Mouse (Mus musculus): ENCODE data around the gene Atp23.
"Not testable (repeated sequence)": the region's sequence is repeated elsewhere in the genome, so short reads cannot be mapped to it uniquely, and the experiment has no call there.

The Atp23 gene

GRCm38 (mm10) chr10:126906811-126907210 lies 5.7 kb upstream of the Atp23 start:
- no peak for DNase-seq (ENCODE audit: low spot score)

GRCm38 (mm10) chr10:126905650-126906075 lies 4.5 kb upstream of the Atp23 start:
- peak; percentile 85 for DNase-seq (ENCODE audit: low spot score)

DNA sequence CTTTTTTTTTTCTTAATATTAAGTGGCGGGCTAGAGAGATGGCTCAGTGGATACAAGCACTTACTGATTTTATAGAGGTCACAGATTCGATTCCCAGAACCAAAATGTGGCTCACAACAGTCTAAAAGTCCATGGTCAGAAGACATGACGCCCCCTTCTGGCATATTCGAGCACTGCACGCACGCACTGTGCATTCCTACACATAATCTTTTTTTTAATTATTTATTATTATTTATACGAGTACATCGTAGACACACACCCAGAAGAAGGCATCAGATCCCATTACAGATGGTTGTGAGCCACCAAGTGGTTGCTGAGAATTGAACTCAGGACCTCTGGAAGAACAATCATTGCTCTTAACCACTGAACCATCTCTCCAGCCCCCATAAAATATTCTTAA lies 3.9 kb upstream of the Atp23 start:
- DNase-seq (ENCODE audit: low spot score), result no peak

- DNase-seq (ENCODE audit: low spot score), result no peak
Measured at GRCm38 (mm10) chr10:126904221-126904620, 3.1 kb upstream of the Atp23 start.

- no peak for DNase-seq (ENCODE audit: low spot score)
Measured at GRCm38 (mm10) chr10:126901488-126901843, 311 bp upstream of the Atp23 start.

DNA sequence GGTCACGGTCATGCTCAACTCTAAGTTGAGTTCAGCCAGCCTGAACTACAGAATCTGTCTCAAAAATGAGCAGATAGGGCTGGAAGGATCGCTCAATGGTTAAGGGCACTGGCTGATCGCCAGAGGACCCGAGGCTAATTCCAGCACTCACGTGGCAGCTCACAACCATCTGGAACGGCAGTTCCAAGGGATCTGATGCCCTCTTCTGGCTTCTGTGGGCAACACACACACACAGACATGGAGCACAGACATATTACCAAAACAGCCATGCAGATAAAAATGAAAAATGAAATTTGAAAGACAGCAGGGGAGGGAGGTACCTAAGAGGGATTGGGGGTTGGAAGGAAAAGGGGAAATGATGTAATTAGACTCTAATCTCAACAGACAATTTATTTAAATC lies 5.3 kb downstream of the Atp23 start:
- DNase-seq (ENCODE audit: low spot score), result no peak

DNA sequence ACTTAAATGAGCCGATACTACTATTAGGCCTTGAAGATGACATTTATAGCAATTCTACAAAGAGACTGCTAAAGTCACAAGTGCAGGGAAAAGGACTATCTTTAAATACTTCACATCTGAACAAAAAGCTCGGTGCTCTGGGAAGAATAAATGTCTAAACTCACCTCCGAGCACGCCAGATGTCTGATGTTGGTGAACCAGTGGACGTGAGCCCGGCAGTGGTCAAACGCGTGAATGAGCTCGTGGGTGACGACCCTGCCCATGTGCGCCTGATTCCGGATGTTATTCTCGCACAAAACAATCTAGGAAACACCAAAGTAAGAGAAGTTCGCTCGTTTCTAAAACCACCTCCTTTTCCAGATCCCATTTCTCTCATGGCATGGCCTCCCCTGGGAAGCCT lies 7.1 kb downstream of the Atp23 start:
- no peak for DNase-seq (ENCODE audit: low spot score)

DNA sequence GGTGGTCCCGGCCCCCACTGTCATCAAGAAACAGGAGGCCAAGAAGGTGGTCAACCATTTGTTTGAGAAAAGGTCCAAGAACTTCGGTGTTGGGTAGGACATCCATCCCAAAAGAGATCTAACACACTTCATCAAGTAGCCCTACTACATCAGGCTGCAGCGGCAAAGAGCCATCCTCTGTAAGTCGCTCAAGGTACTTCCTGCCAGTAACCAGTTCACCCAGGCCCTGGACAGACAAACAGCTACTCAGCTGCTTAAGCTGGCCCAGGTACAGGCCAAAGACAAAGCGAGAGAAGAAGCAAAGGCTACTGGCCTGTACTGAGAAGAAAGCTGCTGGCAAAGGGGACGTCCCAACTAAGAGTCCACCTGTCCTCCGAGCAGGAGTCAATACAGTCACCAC lies 8.0 kb downstream of the Atp23 start:
- no peak for DNase-seq (ENCODE audit: low spot score)

DNA sequence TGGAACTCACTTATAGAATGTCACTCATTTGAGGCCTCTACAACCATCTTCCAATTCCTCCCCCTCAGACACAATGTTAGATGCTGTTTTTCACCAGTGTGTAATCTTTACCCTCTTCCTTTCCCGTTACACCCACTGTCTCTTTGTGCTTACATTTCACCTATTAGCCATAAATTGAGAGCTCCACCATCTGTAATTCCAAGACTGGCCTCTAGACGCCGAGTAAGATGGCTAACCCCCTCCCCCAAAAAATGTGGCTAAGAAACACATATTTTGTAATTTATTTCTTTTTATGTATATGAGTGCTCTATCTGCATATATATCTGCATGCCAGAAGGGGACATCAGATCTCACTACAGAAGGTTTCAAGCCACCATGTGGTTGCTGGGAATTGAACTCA lies 27.4 kb downstream of the Atp23 start:
- DNase-seq (ENCODE audit: low spot score), result no peak

- DNase-seq (ENCODE audit: low spot score), result no peak
Measured at GRCm38 (mm10) chr10:126872256-126872655, 28.9 kb downstream of the Atp23 start.

GRCm38 (mm10) chr10:126869372-126870318 lies 31.5 kb downstream of the Atp23 start:
- peak; percentile 57 for DNase-seq (ENCODE audit: low spot score)

GRCm38 (mm10) chr10:126865284-126865683 lies 35.9 kb downstream of the Atp23 start:
- DNase-seq (ENCODE audit: low spot score), result no peak

DNA sequence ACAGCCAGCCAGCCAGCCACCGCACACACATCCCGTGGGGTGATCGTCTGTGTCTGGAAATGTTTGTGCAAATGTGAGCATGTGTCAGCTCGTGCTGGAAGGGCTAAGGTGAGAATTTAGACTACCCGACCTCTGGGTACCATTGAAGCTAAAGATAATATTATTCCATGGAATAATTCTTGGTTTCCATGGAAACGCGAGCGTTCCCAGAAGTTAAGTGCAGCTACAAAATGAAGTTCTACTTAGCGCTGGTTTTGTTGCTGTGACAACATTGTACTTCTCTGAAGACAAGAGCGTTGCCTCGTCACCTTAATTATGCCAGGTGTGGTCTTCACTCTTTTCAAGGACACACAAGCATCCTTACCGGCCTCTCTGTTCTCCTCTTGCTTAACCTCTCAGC lies 39.0 kb downstream of the Atp23 start:
- no peak for DNase-seq (ENCODE audit: low spot score)

GRCm38 (mm10) chr10:126853286-126853685 lies 47.9 kb downstream of the Atp23 start:
- DNase-seq (ENCODE audit: low spot score), result no peak

- DNase-seq (ENCODE audit: low spot score), result peak; percentile 49
Measured at GRCm38 (mm10) chr10:126845309-126845911, 55.7 kb downstream of the Atp23 start.

DNA sequence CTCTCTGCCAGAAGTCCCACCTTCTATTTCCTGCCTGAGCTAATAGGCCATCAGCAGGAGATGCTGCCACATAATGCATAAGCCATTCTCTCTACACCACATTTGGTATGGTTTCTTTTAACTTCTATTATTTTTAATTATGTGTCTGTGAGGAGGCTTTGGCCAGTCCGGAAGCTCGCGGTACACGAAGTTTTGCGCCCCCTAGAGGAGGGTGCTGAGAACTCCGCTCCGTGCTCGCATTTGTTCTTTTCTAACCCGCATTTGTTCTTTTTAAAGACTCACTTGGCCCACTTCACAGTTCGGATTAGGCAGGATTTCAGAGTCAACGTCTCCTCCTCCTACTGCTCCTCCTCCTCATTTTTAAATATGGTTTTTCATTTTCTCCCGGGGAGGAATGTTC lies 56.5 kb downstream of the Atp23 start:
- DNase-seq (ENCODE audit: low spot score), result peak; percentile 53

DNA sequence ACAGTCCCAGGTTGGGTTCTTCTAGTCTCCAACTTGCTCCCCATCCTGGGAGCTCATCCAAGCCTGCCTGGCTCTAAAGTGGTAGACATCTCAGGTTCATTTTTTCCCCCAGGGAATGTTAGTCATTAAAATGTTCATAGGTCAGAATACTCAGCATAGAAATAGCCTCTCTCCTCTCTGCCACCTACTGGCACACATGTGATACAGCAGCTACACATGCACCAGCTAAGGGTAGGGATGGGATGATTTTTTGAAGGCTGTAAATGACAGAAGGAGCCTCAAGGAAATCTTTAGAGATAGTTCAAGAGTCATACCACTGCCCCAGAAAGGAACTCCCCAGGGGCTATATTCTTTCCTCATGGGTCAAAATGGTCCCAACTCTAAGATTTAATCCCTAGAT lies 60.9 kb downstream of the Atp23 start:
- DNase-seq (ENCODE audit: low spot score), result no peak

- no peak for DNase-seq (ENCODE audit: low spot score)
Measured at GRCm38 (mm10) chr10:126833006-126833405, 68.1 kb downstream of the Atp23 start.

- no peak for DNase-seq (ENCODE audit: low spot score)
Measured at GRCm38 (mm10) chr10:126831329-126831728, 69.8 kb downstream of the Atp23 start.

GRCm38 (mm10) chr10:126828618-126829017 lies 72.5 kb downstream of the Atp23 start:
- no peak for DNase-seq (ENCODE audit: low spot score)

- no peak for DNase-seq (ENCODE audit: low spot score)
Measured at GRCm38 (mm10) chr10:126827941-126828593, 73.1 kb downstream of the Atp23 start.

- DNase-seq (ENCODE audit: low spot score), result no peak
Measured at GRCm38 (mm10) chr10:126826982-126827381, 74.2 kb downstream of the Atp23 start.

DNA sequence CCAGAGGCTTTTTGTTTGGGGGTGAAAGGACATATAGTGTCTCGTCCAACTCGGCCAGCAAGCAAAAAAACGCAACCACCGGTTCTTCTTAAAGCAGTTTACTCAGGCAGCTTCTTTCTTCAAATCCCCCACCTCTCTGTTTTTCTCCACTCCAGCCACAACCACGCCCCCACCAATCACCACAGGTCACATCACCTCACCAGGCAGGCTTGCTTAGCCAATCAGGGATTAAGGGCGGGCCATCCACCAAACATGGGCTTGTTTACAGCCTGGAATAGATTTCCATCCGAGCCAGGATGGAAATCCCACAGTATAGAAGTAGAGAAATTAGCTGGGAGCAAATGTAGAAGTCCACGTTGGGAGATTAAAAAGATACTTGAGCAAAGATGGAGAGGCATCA lies 74.9 kb downstream of the Atp23 start:
- DNase-seq (ENCODE audit: low spot score), result not testable (repeated sequence)

Data from left cerebral cortex, adult 11 months (tissue).